Mouse (Mus musculus) liver, embryonic 16.5 days (tissue): Measurements from ENCODE around the gene Gfod1. TPM values are rescaled to one million over a fixed set of nuclear protein-coding genes. Genes with fewer than 3 reads are reported as not detected.

Experiments
- ATAC-seq: fragments of 200-750 bp; cut with Nextera tagmentation; 2 replicates; pipeline ENCODE4 v1.8.0; 2017; ENCODE audit warnings: low read depth, mild to moderate bottlenecking, moderate number of reproducible peaks, moderate library complexity
- H3K27ac ChIP-seq: fragments of 300-500 bp; sonication (generic); 2 replicates; pipeline ENCODE4 v1.5.1; 2014; ENCODE audit warnings: mild to moderate bottlenecking, low read length
- H3K27me3 ChIP-seq: fragments of 300-500 bp; sonication (generic); 2 replicates; pipeline ENCODE4 v1.6.1; 2014; ENCODE audit warnings: low read depth, low read length, mixed read lengths; ENCODE audit not compliant: control insufficient read depth, insufficient read depth
- H3K36me3 ChIP-seq: fragments of 300-500 bp; sonication (generic); 2 replicates; pipeline ENCODE4 v1.6.1; 2014; ENCODE audit warnings: mild to moderate bottlenecking; ENCODE audit not compliant: control insufficient read depth, insufficient read depth
- H3K4me1 ChIP-seq: fragments of 300-500 bp; sonication (generic); 2 replicates; pipeline ENCODE4 v1.6.1; 2014; ENCODE audit warnings: low read depth, low read length, mixed read lengths; ENCODE audit not compliant: control insufficient read depth
- H3K4me2 ChIP-seq: fragments of 300-500 bp; sonication (generic); 2 replicates; pipeline ENCODE4 v1.6.1; 2014; ENCODE audit warnings: low read depth, low read length, mixed read lengths
- H3K4me3 ChIP-seq: fragments of 300-500 bp; sonication (generic); 2 replicates; pipeline ENCODE4 v1.5.1; 2014; ENCODE audit warnings: low read depth, mild to moderate bottlenecking, low read length
- H3K9ac ChIP-seq: fragments of 300-500 bp; sonication (generic); 2 replicates; pipeline ENCODE4 v1.6.1; 2014; ENCODE audit warnings: low read depth, low read length
- H3K9me3 ChIP-seq: fragments of 300-500 bp; sonication (generic); replicated peaks from 2 replicates; pipeline ENCODE4 v1.6.1; 2016; ENCODE audit warnings: low read length; ENCODE audit not compliant: control insufficient read depth
- WGBS: fragments of 180-500 bp; shearing (Covaris S2); extraction: QIAGEN DNeasy Blood & Tissue Kit; methylation state at CpG from one replicate; pipeline ENCODE4 v1.1.7; 2014; ENCODE audit not compliant: insufficient replicate concordance; 5-methylcytosine and 5-hydroxymethylcytosine counted together
- polyA plus RNA-seq: library from polyadenylated mRNA; unstranded; fragments of >200 nt; fragmentation: Nextera tagmentation; extraction: Ambion mirVana; gene quantifications from 2 replicates; pipeline ENCODE4 v1.2.1, GENCODE M21; 2015

Gene Gfod1
- polyA plus RNA-seq, 1 experiment from 2014 or later = 0.59 TPM

GRCm38 (mm10) chr13:43302651-43303160, 1.3 kb downstream of the Gfod1 start:
- H3K4me2 ChIP-seq = peak overlapping the region; percentile 93
- no peaks in the 10 kb centered on the region for H3K9me3 ChIP-seq
- peaks cover 52% of the 10 kb centered on the region for H3K27me3 ChIP-seq
- WGBS = under 1% methylated on average over 19 of the region's 19 CpGs
- H3K4me1 ChIP-seq = peaks cover 28% of the 10 kb centered on the region
- H3K27ac ChIP-seq = no peak overlapping the region; the same call in 1 of the 2 replicates
- H3K36me3 ChIP-seq = no peaks in the 10 kb centered on the region
- H3K4me3 ChIP-seq = peak overlapping the region; percentile 74
- ATAC-seq = no peak
- peak overlapping the region; percentile 81 for H3K9ac ChIP-seq

DNA sequence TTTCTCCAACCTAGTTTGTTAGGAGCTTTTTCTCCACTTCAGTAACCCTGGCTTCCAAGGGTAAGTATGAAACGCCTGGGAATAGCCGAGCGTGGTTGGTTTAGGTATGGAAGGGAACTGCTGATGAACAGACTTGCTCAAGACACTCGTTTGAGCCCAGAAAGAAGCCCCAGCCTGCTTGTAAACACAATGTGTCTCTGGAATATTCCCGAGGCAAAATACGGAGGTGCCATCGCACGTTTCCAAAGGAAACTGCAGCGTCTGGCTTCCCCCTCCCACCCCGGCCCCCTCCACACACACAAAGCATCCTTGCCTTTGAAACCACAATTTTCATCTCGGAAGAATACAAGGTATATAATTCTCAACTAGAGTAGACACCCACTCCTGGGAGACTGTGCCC, 1.7 kb downstream of the Gfod1 start:
- peaks cover 28% of the 10 kb centered on the region for H3K4me1 ChIP-seq
- H3K36me3 ChIP-seq = no peaks in the 10 kb centered on the region
- H3K4me3 ChIP-seq = peak overlapping the region; percentile 74
- peak overlapping the region; percentile 93 for H3K4me2 ChIP-seq
- peak overlapping the region; percentile 81 for H3K9ac ChIP-seq
- WGBS = 18% methylated on average over 11 of the region's 11 CpGs
- no peak for ATAC-seq
- peaks cover 52% of the 10 kb centered on the region for H3K27me3 ChIP-seq
- no peaks in the 10 kb centered on the region for H3K9me3 ChIP-seq
- no peak overlapping the region for H3K27ac ChIP-seq

DNA sequence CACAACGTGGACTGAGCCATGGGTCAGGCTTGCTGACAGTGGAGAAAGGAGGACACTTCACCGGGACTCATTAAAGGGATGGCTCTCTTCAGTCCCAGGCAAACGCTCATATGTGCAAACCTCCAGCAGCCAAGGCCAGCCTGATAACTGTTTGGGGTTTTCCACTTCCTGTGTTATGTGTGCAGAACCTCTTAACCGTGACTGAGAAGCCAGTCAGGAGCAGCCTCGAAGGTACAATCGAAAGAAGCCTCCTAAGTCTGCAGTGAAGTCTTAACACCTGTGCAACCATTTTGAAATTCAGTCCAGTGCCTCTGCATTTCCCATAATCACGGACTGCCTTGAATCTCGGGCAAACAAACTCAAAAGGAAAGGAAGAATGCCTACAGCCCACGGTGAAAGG, 3.1 kb downstream of the Gfod1 start:
- peak overlapping the region; percentile 93 for H3K4me2 ChIP-seq
- no peaks in the 10 kb centered on the region for H3K36me3 ChIP-seq
- H3K9ac ChIP-seq = no peak overlapping the region
- peak overlapping the region; percentile 22 for H3K4me3 ChIP-seq
- no peaks in the 10 kb centered on the region for H3K9me3 ChIP-seq
- H3K4me1 ChIP-seq = peaks cover 28% of the 10 kb centered on the region
- no peak overlapping the region for H3K27ac ChIP-seq
- H3K27me3 ChIP-seq = peaks cover 48% of the 10 kb centered on the region
- no peak for ATAC-seq
- 8% methylated on average over 9 of the region's 9 CpGs for WGBS

DNA sequence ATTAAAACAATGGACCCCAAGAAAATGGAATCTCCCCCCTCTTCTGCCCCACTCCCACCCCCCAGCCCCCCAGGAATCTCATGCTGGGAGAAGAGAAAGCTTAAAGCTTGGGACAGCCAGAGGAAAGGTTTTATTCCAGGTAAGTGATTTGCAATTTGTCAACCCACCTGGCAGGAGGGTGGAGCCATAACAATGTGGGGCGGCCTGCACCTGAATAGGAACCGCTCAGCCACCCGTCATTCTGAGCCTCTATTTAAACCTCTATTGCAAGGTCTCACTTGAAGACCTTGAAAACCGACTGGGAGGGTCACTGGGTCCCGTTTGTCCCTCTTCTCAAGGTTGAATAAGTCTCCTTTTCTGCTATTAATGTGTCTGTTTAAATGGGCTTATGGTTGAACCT, 3.6 kb downstream of the Gfod1 start:
- no peaks in the 10 kb centered on the region for H3K9me3 ChIP-seq
- H3K4me2 ChIP-seq = 0 out of 2 replicates have a peak overlapping the region, but pooled peaks have one; percentile 93
- H3K4me3 ChIP-seq = no peak overlapping the region
- no peak overlapping the region for H3K9ac ChIP-seq
- ATAC-seq = no peak
- H3K27ac ChIP-seq = no peak overlapping the region
- H3K27me3 ChIP-seq = peaks cover 45% of the 10 kb centered on the region
- H3K36me3 ChIP-seq = no peaks in the 10 kb centered on the region
- peaks cover 28% of the 10 kb centered on the region for H3K4me1 ChIP-seq
- WGBS = 53% methylated on average over 5 of the region's 5 CpGs

- H3K27me3 ChIP-seq = peaks cover 38% of the 10 kb centered on the region
- no peaks in the 10 kb centered on the region for H3K9me3 ChIP-seq
- no peak overlapping the region for H3K4me2 ChIP-seq
- 61% methylated on average over 5 of the region's 5 CpGs for WGBS
- ATAC-seq = no peak
- no peak overlapping the region for H3K4me3 ChIP-seq
- H3K4me1 ChIP-seq = peaks cover 20% of the 10 kb centered on the region
- no peak overlapping the region for H3K27ac ChIP-seq
- H3K36me3 ChIP-seq = no peaks in the 10 kb centered on the region
- H3K9ac ChIP-seq = no peak overlapping the region
Observed at GRCm38 (mm10) chr13:43299171-43299570, 4.8 kb downstream of the Gfod1 start.

- 80% methylated on average over 5 of the region's 5 CpGs for WGBS
- Histone ChIP-seq H3K4me3 (no peak overlapping the region), H3K4me1 (peaks cover 11% of the 10 kb centered on the region), H3K36me3 (no peaks in the 10 kb centered on the region), H3K27ac (no peak overlapping the region), H3K4me2 (no peak overlapping the region), H3K27me3 (peaks cover 22% of the 10 kb centered on the region), H3K9me3 (no peaks in the 10 kb centered on the region), H3K9ac (no peak overlapping the region)
- ATAC-seq = no peak
Observed at GRCm38 (mm10) chr13:43297526-43297925, 6.4 kb downstream of the Gfod1 start.

GRCm38 (mm10) chr13:43296140-43296805, 7.7 kb downstream of the Gfod1 start:
- no peaks in the 10 kb centered on the region for H3K36me3 ChIP-seq
- H3K4me3 ChIP-seq = no peak overlapping the region
- H3K27me3 ChIP-seq = peaks cover 11% of the 10 kb centered on the region
- ATAC-seq = no peak
- H3K4me2 ChIP-seq = no peak overlapping the region
- no peaks in the 10 kb centered on the region for H3K9me3 ChIP-seq
- peaks cover 2% of the 10 kb centered on the region for H3K4me1 ChIP-seq
- no peak overlapping the region for H3K27ac ChIP-seq
- no peak overlapping the region for H3K9ac ChIP-seq
- 66% methylated on average over 7 of the region's 7 CpGs for WGBS

DNA sequence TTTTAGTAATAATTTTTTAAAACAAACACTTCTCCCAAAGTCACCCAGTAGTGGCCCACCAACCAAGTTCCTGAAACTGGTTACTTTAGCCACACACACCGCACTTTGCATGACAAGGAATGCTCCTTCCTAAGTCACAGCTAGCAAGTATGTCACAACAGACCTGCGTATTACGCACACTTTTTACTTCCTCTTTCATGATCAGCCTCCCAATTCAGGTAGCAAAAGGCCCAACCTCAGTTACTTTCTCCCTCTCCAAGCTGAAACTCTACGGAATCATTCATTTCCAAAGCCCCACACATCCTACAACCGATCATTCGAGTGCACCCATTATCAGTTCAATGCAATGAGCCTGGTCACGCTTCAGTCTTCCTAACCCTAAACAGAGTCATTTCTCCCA, 8.3 kb downstream of the Gfod1 start:
- Histone ChIP-seq H3K4me1 (peaks cover 2% of the 10 kb centered on the region), H3K4me3 (no peak overlapping the region), H3K9ac (no peak overlapping the region), H3K27ac (peak overlapping the region; percentile 49; the same call in 1 of the 2 replicates), H3K36me3 (no peaks in the 10 kb centered on the region), H3K27me3 (peaks cover 6% of the 10 kb centered on the region), H3K9me3 (no peaks in the 10 kb centered on the region), H3K4me2 (no peak overlapping the region)
- no peak for ATAC-seq
- 55% methylated on average over 7 of the region's 7 CpGs for WGBS

- H3K4me3 ChIP-seq = no peak overlapping the region
- H3K4me2 ChIP-seq = no peak overlapping the region
- 40% methylated on average over 7 of the region's 7 CpGs for WGBS
- no peaks in the 10 kb centered on the region for H3K36me3 ChIP-seq
- H3K9ac ChIP-seq = no peak overlapping the region
- peaks cover 2% of the 10 kb centered on the region; the same call in 1 of the 2 replicates for H3K27me3 ChIP-seq
- no peak for ATAC-seq
- H3K4me1 ChIP-seq = no peaks in the 10 kb centered on the region; the same call in 1 of the 2 replicates
- H3K27ac ChIP-seq = peak overlapping the region; percentile 49
- no peaks in the 10 kb centered on the region for H3K9me3 ChIP-seq
Observed at GRCm38 (mm10) chr13:43294957-43295590, 8.9 kb downstream of the Gfod1 start.
